19 mouse cellular contexts compared by ENCODE assay signal in genomic region chr6:114913142-114913541, GRCm38 (mm10). TPM values are rescaled to one million over a fixed set of nuclear protein-coding genes. Genes with fewer than 3 reads are reported as not detected.
DNase-seq lines count a peak whose midpoint lies in the region; ATAC-seq and TF ChIP-seq lines count a peak whose summit lies in the region.
"Had no signal": no experiment of that assay in that cellular context is flagged by ENCODE, and none has a peak within 500 bp of the region (broad histone marks: within the 10 kb centered on the region; RNA-seq: fewer than 3 reads in every experiment).

No protein-coding gene starts in this region.

- H3K9ac ChIP-seq in kidney, embryonic 15.5 days: no peak overlapping the region
- H3K9ac ChIP-seq in kidney, embryonic 14.5 days (ENCODE audit: low read depth, low read length): no peak overlapping the region
- no peak overlapping the region for H3K9ac ChIP-seq in midbrain, embryonic 13.5 days (replicated peaks)
- no peak overlapping the region for H3K9ac ChIP-seq in stomach, postnatal 0 days (ENCODE audit: low read length)
- H3K9ac ChIP-seq: heart, embryonic 15.5 days; liver, embryonic 14.5 days had no signal

- H3K27ac ChIP-seq in kidney, embryonic 15.5 days: 0 out of 2 replicates have a peak overlapping the region, but pooled peaks have one; percentile 54
- H3K27ac ChIP-seq in kidney, embryonic 14.5 days (ENCODE audit: low read depth, low read length): no peak overlapping the region
- H3K27ac ChIP-seq in midbrain, embryonic 10.5 days (replicated peaks): peak overlapping the region; percentile 70; the same call in 1 of the 2 replicates
- H3K27ac ChIP-seq in midbrain, embryonic 13.5 days: no peak overlapping the region
- H3K27ac ChIP-seq in limb, embryonic 10.5 days: peak overlapping the region; percentile 53; the same call in 1 of the 2 replicates
- 0 out of 2 replicates have a peak overlapping the region, but pooled peaks have one; percentile 30 for H3K27ac ChIP-seq in stomach, postnatal 0 days (replicated peaks)
- H3K27ac ChIP-seq: liver, embryonic 14.5 days had no signal

- no peaks in the 10 kb centered on the region for H3K27me3 ChIP-seq in kidney, embryonic 15.5 days
- no peaks in the 10 kb centered on the region for H3K27me3 ChIP-seq in kidney, embryonic 14.5 days (ENCODE audit: control insufficient read depth, insufficient read depth, low read length)
- no peaks in the 10 kb centered on the region for H3K27me3 ChIP-seq in midbrain, embryonic 10.5 days (ENCODE audit: low read depth, poor library complexity, severe bottlenecking)
- H3K27me3 ChIP-seq in midbrain, embryonic 13.5 days: no peaks in the 10 kb centered on the region
- H3K27me3 ChIP-seq in limb, embryonic 10.5 days (ENCODE audit: low read depth, poor library complexity, severe bottlenecking): no peaks in the 10 kb centered on the region
- H3K27me3 ChIP-seq in stomach, postnatal 0 days (ENCODE audit: control insufficient read depth, insufficient read depth, low read length): no peaks in the 10 kb centered on the region
- H3K27me3 ChIP-seq: heart, embryonic 15.5 days had no signal

- no peak overlapping the region for H3K4me2 ChIP-seq in kidney, embryonic 15.5 days
- H3K4me2 ChIP-seq in kidney, embryonic 14.5 days (replicated peaks; ENCODE audit: low read depth, low read length): no peak overlapping the region
- H3K4me2 ChIP-seq in midbrain, embryonic 13.5 days (replicated peaks): no peak overlapping the region
- no peak overlapping the region for H3K4me2 ChIP-seq in stomach, postnatal 0 days (replicated peaks; ENCODE audit: low read depth)
- H3K4me2 ChIP-seq: heart, embryonic 15.5 days had no signal

- no peak overlapping the region for H3K4me3 ChIP-seq in kidney, embryonic 15.5 days (replicated peaks)
- no peak overlapping the region for H3K4me3 ChIP-seq in kidney, embryonic 14.5 days (ENCODE audit: low read length)
- no peak overlapping the region for H3K4me3 ChIP-seq in midbrain, embryonic 10.5 days
- H3K4me3 ChIP-seq in midbrain, embryonic 13.5 days (replicated peaks): no peak overlapping the region
- no peak overlapping the region for H3K4me3 ChIP-seq in limb, embryonic 10.5 days
- H3K4me3 ChIP-seq in stomach, postnatal 0 days (ENCODE audit: low read depth, low read length): no peak overlapping the region
- H3K4me3 ChIP-seq: heart, embryonic 15.5 days; myocyte had no signal

- no peak for TF ChIP-seq CTCF in stomach, postnatal 0 days (IDR thresholded peaks at IDR 0.05; ENCODE audit: low read depth)

- DNase-seq in midbrain, embryonic 10.5 days (ENCODE audit: low spot score): no peak
- DNase-seq in limb, embryonic 10.5 days (ENCODE audit: low spot score): no peak
- no peak for DNase-seq in stomach, postnatal 0 days (ENCODE audit: low spot score)
- DNase-seq: B cell, adult 2 months; cerebellum, adult 9-10 months; heart, adult 11 months; lung, postnatal 10 days; right cerebral cortex, postnatal 25 days; thymus, adult 2 months had no signal

- TF ChIP-seq EP300 in stomach, postnatal 0 days (optimal IDR thresholded peaks at IDR 0.05): no peak

- peaks cover 79% of the 10 kb centered on the region for H3K4me1 ChIP-seq in kidney, embryonic 15.5 days
- peaks cover 62% of the 10 kb centered on the region for H3K4me1 ChIP-seq in kidney, embryonic 14.5 days (ENCODE audit: control insufficient read depth, insufficient read depth, low read length)
- peaks cover 69% of the 10 kb centered on the region for H3K4me1 ChIP-seq in midbrain, embryonic 10.5 days
- H3K4me1 ChIP-seq in midbrain, embryonic 13.5 days (replicated peaks): peaks cover 74% of the 10 kb centered on the region
- H3K4me1 ChIP-seq in limb, embryonic 10.5 days: peaks cover 73% of the 10 kb centered on the region
- H3K4me1 ChIP-seq in stomach, postnatal 0 days (replicated peaks; ENCODE audit: control insufficient read depth, insufficient read depth): peaks cover 18% of the 10 kb centered on the region

- no peaks in the 10 kb centered on the region for H3K9me3 ChIP-seq in kidney, embryonic 15.5 days (replicated peaks)
- no peaks in the 10 kb centered on the region for H3K9me3 ChIP-seq in kidney, embryonic 14.5 days (ENCODE audit: control insufficient read depth, low read length)
- no peaks in the 10 kb centered on the region for H3K9me3 ChIP-seq in midbrain, embryonic 10.5 days (replicated peaks)
- H3K9me3 ChIP-seq in midbrain, embryonic 13.5 days: no peaks in the 10 kb centered on the region
- no peaks in the 10 kb centered on the region for H3K9me3 ChIP-seq in limb, embryonic 10.5 days (replicated peaks)
- no peaks in the 10 kb centered on the region for H3K9me3 ChIP-seq in stomach, postnatal 0 days (ENCODE audit: control insufficient read depth, low read length)
- H3K9me3 ChIP-seq: forebrain, embryonic 10.5 days; heart, embryonic 15.5 days had no signal

- 54% methylated on average over 4 of the region's 4 CpGs for WGBS in kidney, embryonic 15.5 days
- 55% methylated on average over 4 of the region's 4 CpGs for WGBS in kidney, embryonic 14.5 days
- WGBS in midbrain, embryonic 10.5 days: 68% methylated on average over 4 of the region's 4 CpGs
- 41% methylated on average over 4 of the region's 4 CpGs for WGBS in midbrain, embryonic 13.5 days
- 46% methylated on average over 4 of the region's 4 CpGs for WGBS in limb, embryonic 10.5 days
- 22% methylated on average over 4 of the region's 4 CpGs for WGBS in stomach, postnatal 0 days

- H3K36me3 ChIP-seq in kidney, embryonic 15.5 days: 0 out of 2 replicates have a peak, but pooled peaks cover 6% of the 10 kb centered on the region
- H3K36me3 ChIP-seq in kidney, embryonic 14.5 days (ENCODE audit: control insufficient read depth, insufficient read depth, low read length): no peaks in the 10 kb centered on the region
- H3K36me3 ChIP-seq in midbrain, embryonic 10.5 days: peaks cover 19% of the 10 kb centered on the region
- no peaks in the 10 kb centered on the region for H3K36me3 ChIP-seq in midbrain, embryonic 13.5 days
- peaks cover 21% of the 10 kb centered on the region for H3K36me3 ChIP-seq in limb, embryonic 10.5 days
- H3K36me3 ChIP-seq in stomach, postnatal 0 days (ENCODE audit: control insufficient read depth, insufficient read depth, low read length): no peaks in the 10 kb centered on the region

- ATAC-seq in kidney, embryonic 15.5 days (replicated peaks; ENCODE audit: low FRiP score): no peak
- no peak for ATAC-seq in kidney, embryonic 14.5 days (ENCODE audit: low FRiP score, low TSS enrichment)
- no peak for ATAC-seq in midbrain, embryonic 13.5 days
- ATAC-seq in stomach, postnatal 0 days (ENCODE audit: low FRiP score, low TSS enrichment): no peak
- no peak for ATAC-seq in CD4-positive, CD25-positive, alpha-beta regulatory T cell, adult 4 months
- ATAC-seq: hindbrain, embryonic 16.5 days; intestine, embryonic 16.5 days had no signal

RNA-seq across cellular contexts. Expression of gene Vgll4, which starts 56.7 kb away (rescaled TPM):
- polyA plus RNA-seq in kidney, embryonic 15.5 days (2015; fragmentation: Nextera tagmentation; extraction: Ambion mirVana): 106 and 110 TPM in 2 replicates
- 68.8 and 83.0 TPM in 2 replicates for polyA plus RNA-seq in kidney, embryonic 14.5 days (2014; fragmentation: Nextera tagmentation; extraction: Ambion mirVana)
- 70.9 and 79.7 TPM in 2 replicates for polyA plus RNA-seq in midbrain, embryonic 10.5 days (2016; fragmentation: Nextera tagmentation; extraction: Ambion mirVana)
- polyA plus RNA-seq in midbrain, embryonic 13.5 days (2015; fragmentation: Nextera tagmentation; extraction: Ambion mirVana): 62.4 and 66.2 TPM in 2 replicates
- polyA plus RNA-seq in limb, embryonic 10.5 days (2016; fragmentation: Nextera tagmentation; extraction: Ambion mirVana): 114 and 129 TPM in 2 replicates
- polyA plus RNA-seq in stomach, postnatal 0 days (2015; fragmentation: Nextera tagmentation; extraction: Ambion mirVana): 38.5 and 42.1 TPM in 2 replicates
- 100 to 1,000 TPM; 171 to 233 TPM for polyA plus RNA-seq in CD4-positive, CD25-positive, alpha-beta regulatory T cell, adult 4 months (2017; shearing (Covaris generic))

Comparison
In these comparisons a context has a peak if more than half of its experiments do, and no peak if none do; other contexts are left out.
1. H3K27ac ChIP-seq: peak in kidney, embryonic 15.5 days (single experiment), midbrain, embryonic 10.5 days (single experiment), limb, embryonic 10.5 days (single experiment) and stomach, postnatal 0 days (single experiment); none in kidney, embryonic 14.5 days (single experiment) and midbrain, embryonic 13.5 days (single experiment).